Mouse (Mus musculus) heart, embryonic 14.5 days (tissue): ENCODE results near the gene Mien1. TPM values are rescaled to one million over a fixed set of nuclear protein-coding genes. Genes with fewer than 3 reads are reported as not detected.

Experiments
- ATAC-seq: fragments of 200-750 bp; cut with Nextera tagmentation; 2 replicates; pipeline ENCODE4 v1.8.0; 2017; ENCODE audit warnings: low read depth, moderate TSS enrichment; ENCODE audit not compliant: insufficient number of reproducible peaks, insufficient read depth, low FRiP score
- H3K27ac ChIP-seq, 2 experiments: fragments of 200-500 bp in 1 of 2; fragments of 300-500 bp in 1 of 2; sonication (generic) in 1 of 2; replicated peaks in 1 of 2; 2 replicates each; pipeline ENCODE4 v1.5.1; 2012 to 2014; ENCODE audit warnings: low read depth in 2 of 2, low read length in 2 of 2, control low read depth in 1 of 2, mild to moderate bottlenecking in 1 of 2, mixed read lengths in 1 of 2; ENCODE audit not compliant: control insufficient read depth in 1 of 2, insufficient read depth in 1 of 2
- H3K27me3 ChIP-seq: fragments of 300-500 bp; sonication (generic); 2 replicates; pipeline ENCODE4 v1.6.1; 2014; ENCODE audit warnings: mild to moderate bottlenecking, low read length, control low read depth; ENCODE audit not compliant: control insufficient read depth, insufficient read depth
- H3K36me3 ChIP-seq: fragments of 300-500 bp; sonication (generic); 2 replicates; pipeline ENCODE4 v1.6.1; 2014; ENCODE audit warnings: mild to moderate bottlenecking, control low read depth, low read length, mixed read lengths; ENCODE audit not compliant: control insufficient read depth, insufficient read depth
- H3K4me1 ChIP-seq, 2 experiments: fragments of 200-500 bp in 1 of 2; fragments of 300-500 bp in 1 of 2; sonication (generic) in 1 of 2; 2 replicates each; pipeline ENCODE4 v1.6.1; 2012 to 2014; ENCODE audit warnings: low read length in 2 of 2, control low read depth in 1 of 2, mixed read lengths in 1 of 2; ENCODE audit not compliant: control insufficient read depth in 2 of 2, insufficient read depth in 2 of 2
- H3K4me2 ChIP-seq: fragments of 300-500 bp; sonication (generic); 2 replicates; pipeline ENCODE4 v1.6.1; 2014; ENCODE audit warnings: mild to moderate bottlenecking, low read length
- H3K4me3 ChIP-seq, 2 experiments: fragments of 200-500 bp in 1 of 2; fragments of 300-500 bp in 1 of 2; sonication (generic) in 1 of 2; 2 replicates each; pipeline ENCODE4 v1.5.1; 2012 to 2014; ENCODE audit warnings: low read length in 2 of 2, mild to moderate bottlenecking in 2 of 2, control low read depth in 1 of 2, low read depth in 1 of 2, moderate library complexity in 1 of 2; ENCODE audit not compliant: control insufficient read depth in 1 of 2, insufficient read depth in 1 of 2
- H3K9ac ChIP-seq: fragments of 300-500 bp; sonication (generic); 2 replicates; pipeline ENCODE4 v1.6.1; 2014; ENCODE audit warnings: mild to moderate bottlenecking, low read length
- H3K9me3 ChIP-seq: fragments of 300-500 bp; sonication (generic); 2 replicates; pipeline ENCODE4 v1.6.1; 2016; ENCODE audit warnings: low read length, control low read depth; ENCODE audit not compliant: control insufficient read depth
- WGBS: fragments of 180-500 bp; shearing (Covaris S2); extraction: QIAGEN DNeasy Blood & Tissue Kit; methylation state at CpG from one replicate; pipeline ENCODE4 v1.1.7; 2014; 5-methylcytosine and 5-hydroxymethylcytosine counted together
- polyA plus RNA-seq: library from polyadenylated mRNA; unstranded; fragments of >200 nt; fragmentation: Nextera tagmentation; extraction: Ambion mirVana; gene quantifications from 2 replicates; pipeline ENCODE4 v1.2.1, GENCODE M21; 2014

Gene Mien1
- polyA plus RNA-seq, 1 experiment from 2014 or later, result 138 TPM

- H3K36me3 ChIP-seq, result no peaks in the 10 kb centered on the region
- H3K9me3 ChIP-seq, result no peaks in the 10 kb centered on the region
- no peaks in the 10 kb centered on the region for H3K4me1 ChIP-seq
- H3K4me3 ChIP-seq, result no peak overlapping the region
- 0 out of 2 replicates have a peak, but pooled peaks cover 3% of the 10 kb centered on the region for H3K27me3 ChIP-seq
- no peak overlapping the region for H3K27ac ChIP-seq
- no peak overlapping the region for H3K9ac ChIP-seq
- WGBS, result 74% methylated on average over 22 of the region's 22 CpGs
- no peak overlapping the region for H3K4me2 ChIP-seq
- no peak for ATAC-seq
These were observed 31.2 kb upstream of the Mien1 start for GRCm38 (mm10) chr11:98469761-98470714.

- Histone ChIP-seq H3K36me3 (no peaks in the 10 kb centered on the region), H3K27ac (no peak overlapping the region), H3K9ac (no peak overlapping the region), H3K27me3 (peaks cover 10% of the 10 kb centered on the region), H3K4me3 (no peak overlapping the region), H3K4me1 (no peaks in the 10 kb centered on the region), H3K4me2 (no peak overlapping the region), H3K9me3 (no peaks in the 10 kb centered on the region)
- 57% methylated on average over 6 of the region's 6 CpGs for WGBS
- ATAC-seq, result no peak
These were observed 25.7 kb upstream of the Mien1 start for GRCm38 (mm10) chr11:98464516-98464915.

GRCm38 (mm10) chr11:98463911-98464310, 25.1 kb upstream of the Mien1 start:
- no peak overlapping the region for H3K4me3 ChIP-seq
- WGBS, result 76% methylated on average over 9 of the region's 9 CpGs
- no peak overlapping the region for H3K4me2 ChIP-seq
- peaks cover 16% of the 10 kb centered on the region for H3K27me3 ChIP-seq
- no peaks in the 10 kb centered on the region for H3K4me1 ChIP-seq
- no peak overlapping the region for H3K27ac ChIP-seq
- no peak overlapping the region for H3K9ac ChIP-seq
- no peaks in the 10 kb centered on the region for H3K36me3 ChIP-seq
- ATAC-seq, result no peak
- no peaks in the 10 kb centered on the region for H3K9me3 ChIP-seq

GRCm38 (mm10) chr11:98462255-98462654, 23.5 kb upstream of the Mien1 start:
- 81% methylated on average over 6 of the region's 6 CpGs for WGBS
- ATAC-seq, result no peak

GRCm38 (mm10) chr11:98461109-98461720, 22.4 kb upstream of the Mien1 start:
- H3K9me3 ChIP-seq, result no peaks in the 10 kb centered on the region
- H3K4me2 ChIP-seq, result no peak overlapping the region
- ATAC-seq, result no peak
- peaks cover 4 to 7% of the 10 kb centered on the region in 2 experiments; a peak in 3 of 4 replicates for H3K4me1 ChIP-seq
- no peak overlapping the region for H3K27ac ChIP-seq
- H3K36me3 ChIP-seq, result no peaks in the 10 kb centered on the region
- 54% methylated on average over 6 of the region's 6 CpGs for WGBS
- no peak overlapping the region for H3K4me3 ChIP-seq
- peaks cover 25% of the 10 kb centered on the region for H3K27me3 ChIP-seq
- H3K9ac ChIP-seq, result no peak overlapping the region

More at GRCm38 (mm10) chr11:98462255-98462654, 23.5 kb upstream of the Mien1 start:
- Histone ChIP-seq H3K4me2 (no peak overlapping the region), H3K27me3 (peaks cover 25% of the 10 kb centered on the region), H3K9me3 (no peaks in the 10 kb centered on the region), H3K9ac (no peak overlapping the region), H3K4me1 (peaks cover 4 to 5% of the 10 kb centered on the region in 2 experiments; a peak in 3 of 4 replicates), H3K36me3 (no peaks in the 10 kb centered on the region), H3K4me3 (no peak overlapping the region), H3K27ac (no peak overlapping the region)

GRCm38 (mm10) chr11:98459860-98460259, 21.1 kb upstream of the Mien1 start:
- Histone ChIP-seq H3K27me3 (peaks cover 25% of the 10 kb centered on the region), H3K4me2 (no peak overlapping the region), H3K27ac (no peak overlapping the region), H3K4me3 (no peak overlapping the region), H3K9me3 (no peaks in the 10 kb centered on the region), H3K4me1 (peaks cover 4 to 7% of the 10 kb centered on the region in 2 experiments; a peak in 3 of 4 replicates), H3K36me3 (no peaks in the 10 kb centered on the region), H3K9ac (no peak overlapping the region)
- 83% methylated on average over 9 of the region's 9 CpGs for WGBS
- no peak for ATAC-seq

GRCm38 (mm10) chr11:98459071-98459741, 20.4 kb upstream of the Mien1 start:
- no peak overlapping the region for H3K4me2 ChIP-seq
- no peaks in the 10 kb centered on the region for H3K9me3 ChIP-seq
- H3K36me3 ChIP-seq, result no peaks in the 10 kb centered on the region
- H3K27ac ChIP-seq, result no peak overlapping the region
- H3K27me3 ChIP-seq, result peaks cover 25% of the 10 kb centered on the region
- no peak overlapping the region for H3K9ac ChIP-seq
- no peak overlapping the region for H3K4me3 ChIP-seq
- ATAC-seq, result no peak
- WGBS, result 14% methylated on average over 11 of the region's 11 CpGs
- peaks cover 4 to 7% of the 10 kb centered on the region in 2 experiments; a peak in 3 of 4 replicates for H3K4me1 ChIP-seq
